Mouse (Mus musculus) urinary bladder, postnatal 14 days (tissue): Measurements from ENCODE around the gene Ndel1.

Experiments used
- DNase-seq: peaks from one replicate; pipeline ENCODE4 v3.0.0; 2021; ENCODE audit warnings: low spot score

The Ndel1 gene

GRCm38 (mm10) chr11:68778855-68779254 lies 92.8 kb downstream of the Ndel1 start:
- no peak for DNase-seq

DNA sequence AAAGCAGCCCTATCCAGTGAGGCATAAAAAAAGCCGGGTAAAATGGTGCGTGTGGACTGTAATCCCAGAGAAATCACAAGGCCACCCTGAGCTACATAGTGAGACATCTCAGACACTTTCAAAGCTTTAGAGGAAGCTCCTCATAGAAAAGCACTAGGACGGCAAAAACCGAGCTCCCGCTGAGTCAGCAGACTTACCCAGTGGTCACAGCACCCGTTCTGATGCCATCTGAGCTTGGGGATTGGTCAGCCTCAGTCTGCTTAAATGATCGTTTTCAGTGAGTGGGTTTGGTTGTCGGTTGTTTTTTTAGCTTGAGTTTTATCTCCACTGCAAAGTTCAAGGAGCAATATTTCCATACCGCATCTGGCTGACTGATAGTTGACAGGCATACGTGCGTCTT lies 93.7 kb downstream of the Ndel1 start:
- DNase-seq: no peak

- no peak for DNase-seq
Observed at GRCm38 (mm10) chr11:68776147-68776655, 95.5 kb downstream of the Ndel1 start.
